Mouse (Mus musculus): ENCODE results near the gene Mllt3.

The Mllt3 gene

DNA sequence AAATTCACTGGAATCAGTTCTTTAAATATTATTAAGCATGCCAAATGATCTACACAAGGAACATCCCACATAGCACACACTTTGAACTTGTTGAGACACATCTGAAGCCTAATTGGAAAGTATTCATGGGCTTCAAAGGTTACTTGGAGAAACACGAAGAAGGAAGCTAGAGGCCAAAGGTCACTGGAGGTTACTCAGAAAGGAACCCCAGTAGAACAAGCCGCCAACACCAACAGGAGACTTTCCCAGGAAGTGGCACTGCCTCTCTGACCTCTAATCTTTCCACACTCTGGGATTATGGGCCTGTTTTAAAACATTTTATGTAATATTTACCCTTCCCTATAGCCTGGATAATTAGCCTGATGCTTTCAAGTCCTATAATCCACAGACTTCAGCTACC is 162.6 kb downstream of the Mllt3 start:
- peak; percentile 50 to 53 for DNase-seq

DNA sequence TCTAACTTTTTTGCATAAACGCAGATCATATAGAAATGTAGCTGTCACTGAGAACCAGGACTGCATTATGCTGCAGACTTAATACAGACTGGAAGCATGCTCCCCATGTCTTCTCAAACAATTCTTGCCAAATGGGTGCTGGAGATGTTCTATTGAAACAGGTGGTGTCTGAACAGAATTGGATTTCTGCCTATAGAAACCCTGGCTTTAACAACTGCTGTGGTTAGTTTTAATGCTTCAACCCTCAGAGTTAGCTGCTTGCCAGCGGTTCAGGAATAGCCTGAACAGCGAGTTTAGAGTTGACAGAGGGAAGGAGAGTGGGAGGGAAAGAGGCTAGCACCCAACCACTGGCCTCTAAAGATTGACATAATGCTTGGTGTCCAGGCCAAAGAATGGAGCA is 166.6 kb downstream of the Mllt3 start:
- DNase-seq, result no peak

DNA sequence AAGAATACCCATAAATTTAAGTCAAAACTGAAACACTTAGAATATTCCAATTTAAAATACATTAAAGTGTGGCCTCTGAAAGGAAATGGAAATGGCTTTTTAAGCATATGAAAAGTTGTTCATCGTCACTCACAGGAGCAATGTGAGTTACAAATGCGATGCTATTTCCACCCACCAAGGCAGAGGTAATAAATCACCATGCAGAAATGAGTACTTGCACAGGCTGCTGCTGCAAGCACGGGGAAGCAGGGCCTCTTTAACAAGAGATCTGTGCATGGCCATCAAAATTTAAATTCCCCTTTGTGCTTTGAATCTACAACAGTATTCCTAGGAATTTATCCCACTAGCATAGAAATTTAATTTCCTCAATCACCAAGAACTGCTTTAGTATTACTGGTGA is 167.3 kb downstream of the Mllt3 start:
- DNase-seq, result no peak

DNA sequence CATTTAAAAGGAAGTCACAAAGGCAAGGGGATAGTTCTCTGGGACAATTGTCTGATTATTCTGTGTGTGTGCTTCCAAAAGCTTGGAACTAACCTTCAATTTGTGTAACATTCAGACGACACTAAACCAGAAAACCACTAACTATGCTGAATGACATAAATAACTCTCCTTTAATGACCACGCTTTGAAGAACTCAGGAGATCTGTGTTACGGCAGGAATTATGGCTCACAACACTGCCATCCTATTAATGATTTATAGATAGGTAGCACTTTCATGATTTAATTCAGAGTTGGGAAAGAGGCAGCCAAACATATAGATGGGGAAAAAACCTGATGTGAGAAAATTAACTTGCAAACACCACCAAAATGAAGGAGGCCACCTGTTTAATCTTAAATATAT is 168.1 kb downstream of the Mllt3 start:
- no peak for DNase-seq

DNA sequence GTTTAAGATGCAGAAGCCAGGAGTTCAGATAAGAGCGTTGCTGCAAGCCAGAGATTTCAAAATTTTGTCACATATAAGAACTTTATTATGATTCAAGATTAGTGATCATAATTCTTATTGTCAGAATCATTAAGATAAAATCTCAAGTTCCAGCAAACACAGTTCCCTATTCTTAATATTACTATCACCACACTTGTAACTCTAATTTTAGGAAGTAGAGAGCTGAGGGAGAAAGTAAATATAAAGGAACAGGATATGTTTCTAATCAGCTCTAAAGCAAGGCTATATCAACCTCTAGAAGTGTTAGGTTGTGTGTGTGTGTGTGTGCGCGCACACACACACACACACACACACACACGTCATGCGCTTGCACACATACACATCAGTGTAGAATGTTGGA is 170.0 kb downstream of the Mllt3 start:
- DNase-seq, result no peak

DNA sequence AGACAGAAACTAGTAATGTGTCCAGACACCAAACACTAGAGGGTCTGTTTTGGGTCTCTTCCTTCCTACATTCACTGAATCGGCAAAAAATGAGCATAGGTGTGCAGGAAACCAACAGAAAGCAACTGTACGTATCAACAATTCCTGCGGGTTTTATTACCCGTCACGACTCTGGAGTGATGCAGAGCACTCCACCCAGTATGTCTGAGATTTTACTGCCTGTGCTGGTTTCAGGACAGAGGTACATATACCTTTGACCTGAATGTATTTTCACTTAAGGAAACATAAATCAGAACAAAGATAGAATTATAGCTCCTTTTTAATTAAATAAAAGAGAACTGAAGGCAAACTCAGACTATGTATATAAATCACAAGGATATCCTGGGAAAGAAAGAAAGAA is 172.4 kb downstream of the Mllt3 start:
- no peak for DNase-seq

DNA sequence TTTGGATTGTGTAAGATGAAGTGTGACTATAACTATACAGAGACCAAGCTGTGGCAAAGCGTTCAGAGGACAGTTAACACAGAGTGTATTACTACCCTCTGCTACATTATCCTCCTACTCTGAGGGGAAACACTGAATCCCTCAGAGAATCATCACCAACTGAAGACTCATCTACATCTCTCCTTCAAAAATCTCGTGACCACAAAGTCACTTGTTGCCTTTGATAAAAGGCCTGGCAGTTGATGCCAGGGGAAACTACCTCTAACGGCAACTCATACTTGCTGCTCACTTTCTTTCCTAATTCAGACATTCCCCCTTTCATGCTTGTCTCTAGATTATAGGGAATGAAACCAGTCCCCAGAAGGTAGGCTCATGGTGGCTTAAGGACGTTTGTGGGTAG is 174.0 kb downstream of the Mllt3 start:
- DNase-seq, result no peak

DNA sequence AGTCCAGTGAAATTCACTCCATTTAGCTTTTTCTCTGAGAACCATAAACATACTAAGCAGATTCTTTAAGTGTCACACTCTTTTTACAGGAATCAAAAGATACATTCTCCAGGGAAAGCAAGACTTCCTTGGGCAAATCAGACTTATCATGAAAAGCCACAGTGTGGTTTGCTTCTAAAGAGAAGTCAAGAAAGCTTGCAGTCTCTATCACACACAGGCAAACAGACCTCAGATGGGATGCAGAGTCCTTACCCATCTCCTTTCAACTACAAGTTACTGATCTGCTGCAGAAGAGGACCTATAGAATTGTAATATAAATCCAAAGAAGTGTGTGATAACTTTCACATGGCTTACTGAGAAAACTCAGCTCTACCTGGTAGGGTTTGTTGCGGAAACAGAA is 175.2 kb downstream of the Mllt3 start:
- no peak for DNase-seq

DNA sequence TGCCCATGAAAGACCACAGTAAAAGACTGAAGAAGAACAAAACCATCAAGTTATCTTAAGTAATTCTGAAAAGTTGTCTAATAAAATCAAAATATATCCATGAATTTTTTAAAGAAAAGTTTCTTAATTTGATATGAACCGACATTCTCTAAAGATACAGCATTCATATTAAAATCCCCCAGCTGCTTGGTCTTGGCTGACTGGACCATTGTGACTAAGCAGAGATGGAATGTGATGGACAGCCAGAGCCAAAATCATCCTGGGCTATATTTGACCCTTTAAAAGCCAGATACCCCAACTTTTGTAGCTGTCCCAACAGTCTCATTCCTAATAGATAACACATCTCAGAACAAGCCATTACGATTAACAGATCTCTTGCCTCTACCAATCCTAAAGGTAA is 180.7 kb downstream of the Mllt3 start:
- DNase-seq, result no peak

DNA sequence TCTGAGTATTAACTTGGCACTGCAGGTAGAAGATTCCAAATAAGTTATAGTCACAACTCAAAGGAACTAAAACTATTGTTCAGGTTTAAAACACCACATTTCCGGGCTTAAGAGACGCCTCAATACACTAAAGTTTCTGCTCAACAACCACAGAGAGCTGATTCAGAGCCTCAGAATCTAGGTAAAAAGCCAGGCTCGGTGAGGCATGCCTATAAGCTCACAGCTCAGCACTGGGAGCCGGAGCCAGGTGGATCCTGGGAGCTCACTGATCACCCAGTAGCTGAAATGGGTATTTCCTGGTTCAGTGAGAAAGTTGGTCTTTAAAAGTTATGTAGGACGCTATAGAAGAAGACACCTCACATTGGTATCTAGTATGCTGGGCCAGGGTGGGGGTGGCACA is 183.1 kb downstream of the Mllt3 start:
- DNase-seq, result no peak

DNA sequence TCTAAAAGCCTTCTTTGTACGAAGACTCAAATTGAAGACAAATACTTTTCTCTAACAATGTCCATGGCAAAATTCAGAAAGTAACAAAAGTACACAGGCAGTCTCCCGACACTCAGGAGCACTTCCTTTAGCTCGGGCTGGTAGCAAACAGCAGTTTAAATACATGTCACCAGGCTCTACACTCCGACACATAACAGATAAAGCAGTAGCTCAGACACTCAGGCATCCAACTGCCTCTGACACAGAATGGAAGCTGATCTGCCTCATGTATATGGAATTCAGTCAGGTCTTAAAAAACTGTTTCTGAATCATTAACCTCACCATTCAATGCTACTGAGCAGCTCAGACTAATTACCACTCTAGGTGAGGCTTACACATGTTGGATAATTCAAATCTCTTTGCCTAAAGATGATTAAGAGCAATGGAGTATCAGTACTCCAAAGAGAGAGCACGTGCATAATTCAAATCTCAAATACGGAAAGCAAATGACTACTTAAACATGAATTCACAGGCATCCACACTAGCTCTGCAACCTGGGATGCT is 188.4 kb downstream of the Mllt3 start:
- DNase-seq, result no peak

DNA sequence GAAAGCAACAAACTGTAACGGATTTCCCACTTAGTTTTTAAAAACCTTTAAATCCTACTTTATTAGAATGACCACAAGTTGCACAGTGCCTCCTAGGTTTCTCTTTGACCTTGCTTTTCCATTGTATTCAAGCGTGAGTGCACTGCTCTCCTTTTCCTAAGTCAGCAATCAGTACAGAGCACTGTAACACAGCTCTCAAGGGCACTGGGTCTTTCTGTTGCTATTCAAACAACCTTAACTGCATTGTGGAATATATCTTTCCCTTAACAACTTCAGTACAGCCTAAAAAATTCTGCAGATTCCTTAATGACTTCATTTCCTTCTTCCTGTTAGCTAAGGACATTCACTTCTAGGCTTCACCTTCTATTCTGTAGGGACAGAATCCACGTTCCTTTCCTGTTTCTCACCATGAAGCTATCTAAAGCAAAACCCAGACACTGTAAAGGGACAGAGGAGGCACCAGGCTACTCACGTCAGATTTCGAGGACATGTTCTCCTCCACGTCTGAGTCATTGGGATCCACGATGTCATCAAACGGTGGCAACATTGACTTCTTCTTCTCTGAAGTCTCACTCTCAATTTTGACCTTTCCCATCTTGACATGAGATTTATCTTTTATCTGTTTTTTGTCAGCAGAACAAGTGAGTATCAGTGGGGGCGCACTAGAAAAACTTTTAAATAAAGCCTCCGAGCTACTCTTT is 192.8 kb downstream of the Mllt3 start:
- no peak for DNase-seq

DNA sequence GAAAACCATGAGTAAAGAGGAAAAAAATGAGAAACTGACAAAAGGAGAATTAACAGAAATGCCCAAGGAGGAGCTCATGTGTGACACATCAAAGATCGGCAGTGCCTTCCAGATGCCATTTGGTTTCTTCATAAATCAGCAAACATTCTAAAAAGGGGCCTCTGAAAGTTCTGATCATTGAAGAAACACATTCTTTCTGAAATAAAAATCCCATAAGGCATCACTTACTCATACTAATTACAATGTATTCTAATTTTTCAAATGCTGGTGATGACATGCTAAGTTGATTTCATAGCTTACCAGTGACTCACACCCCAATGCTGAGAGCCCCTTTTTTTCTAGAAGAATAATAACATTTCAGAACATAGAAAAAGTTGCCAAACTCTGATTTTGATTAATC is 194.4 kb downstream of the Mllt3 start:
- DNase-seq, result no peak

DNA sequence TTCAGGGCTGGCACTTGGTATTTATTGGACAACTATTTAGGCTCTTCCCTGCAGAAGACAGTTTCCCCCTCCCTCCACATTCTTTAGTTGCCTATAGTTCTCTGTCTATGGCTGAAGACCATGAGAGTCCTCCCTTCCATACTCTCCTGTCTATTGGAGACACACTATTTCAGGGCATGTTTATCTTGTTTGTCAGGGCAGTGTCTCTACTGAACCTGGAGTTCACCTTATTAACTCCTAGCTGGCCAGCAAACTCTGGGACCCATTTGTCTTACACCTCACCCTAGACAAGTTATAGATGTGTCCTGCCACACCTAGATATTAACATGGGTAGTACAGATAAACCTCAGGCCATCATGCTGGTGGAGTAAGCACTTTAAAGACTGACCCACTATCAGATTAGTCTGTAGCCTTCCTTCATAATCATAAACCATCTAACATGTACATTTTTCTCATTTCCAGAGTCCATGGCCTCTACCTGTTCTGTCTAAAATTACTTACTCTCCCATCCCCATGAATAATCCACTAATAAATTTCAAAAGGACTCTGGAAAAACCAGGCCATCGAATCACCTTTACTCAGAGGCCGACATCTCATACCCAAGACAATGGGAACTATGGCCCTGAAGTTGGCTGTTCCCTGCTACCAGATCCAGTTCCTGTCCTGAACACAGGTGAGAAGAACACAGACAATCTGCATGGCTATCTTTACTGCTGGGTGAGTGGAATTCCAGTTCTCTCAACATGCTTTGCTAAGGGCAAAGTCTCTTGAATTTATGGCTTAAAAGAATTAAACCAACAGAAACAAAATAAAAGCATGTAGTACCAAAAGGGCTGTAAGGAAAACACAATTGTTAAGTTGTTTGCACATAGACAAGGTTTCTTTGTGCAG is 195.4 kb downstream of the Mllt3 start:
- DNase-seq, result no peak

DNA sequence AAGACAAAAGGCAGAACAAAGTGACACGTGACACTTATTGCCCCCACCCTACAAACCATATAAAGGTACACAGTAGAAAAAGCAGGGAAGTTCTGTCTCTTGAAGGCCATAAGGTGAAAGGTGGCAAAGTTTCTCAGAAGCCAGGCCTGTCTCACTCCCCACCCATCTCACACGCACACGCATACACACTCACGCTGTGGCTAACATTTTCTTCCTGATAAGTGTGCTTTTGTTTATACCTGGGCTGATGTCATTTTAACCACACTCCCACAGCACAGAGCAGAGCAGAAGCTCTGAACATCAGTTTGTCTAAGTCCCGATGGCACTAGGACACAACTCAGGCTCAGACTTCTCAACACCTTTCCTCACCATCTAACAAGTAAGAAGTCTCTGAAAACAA is 196.9 kb downstream of the Mllt3 start:
- no peak for DNase-seq

DNA sequence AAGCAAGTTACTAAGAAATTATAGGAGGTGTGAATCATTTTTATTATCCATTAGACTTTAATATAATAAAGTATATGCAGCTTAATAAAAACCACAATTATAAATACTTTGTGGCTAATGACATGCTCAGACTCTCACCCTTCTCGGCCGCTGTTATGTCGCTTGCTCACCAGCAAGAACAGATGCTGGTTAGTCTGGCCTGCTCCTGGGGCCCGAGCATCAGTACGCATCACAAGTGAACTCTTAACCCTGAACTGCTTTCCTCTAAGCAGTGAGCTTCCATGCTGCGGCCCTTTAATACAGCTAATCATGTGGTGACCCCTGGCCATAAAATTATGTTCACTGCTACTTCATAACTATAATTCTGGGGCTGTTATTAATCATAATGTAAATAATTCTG is 198.0 kb downstream of the Mllt3 start:
- DNase-seq, result no peak

DNA sequence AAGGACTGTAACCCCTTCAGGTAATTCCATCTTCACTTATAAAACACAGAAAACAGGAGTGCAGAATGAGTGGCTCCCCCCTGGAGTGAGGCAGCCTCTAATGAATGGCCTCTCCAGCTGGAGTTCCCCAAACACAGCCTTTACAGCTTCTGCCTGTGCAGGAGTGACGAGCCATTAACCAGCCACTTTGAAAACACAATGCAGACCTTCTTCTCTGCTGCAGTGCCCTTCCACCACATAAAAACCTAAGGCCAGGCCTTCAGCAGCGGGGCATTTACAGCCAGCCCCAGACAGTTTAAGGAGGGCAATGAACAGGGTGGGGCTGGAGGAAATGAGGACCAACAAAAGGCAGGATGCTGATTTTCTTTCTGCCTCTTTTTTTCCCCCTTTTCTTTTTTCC is 198.9 kb downstream of the Mllt3 start:
- DNase-seq, result no peak

DNA sequence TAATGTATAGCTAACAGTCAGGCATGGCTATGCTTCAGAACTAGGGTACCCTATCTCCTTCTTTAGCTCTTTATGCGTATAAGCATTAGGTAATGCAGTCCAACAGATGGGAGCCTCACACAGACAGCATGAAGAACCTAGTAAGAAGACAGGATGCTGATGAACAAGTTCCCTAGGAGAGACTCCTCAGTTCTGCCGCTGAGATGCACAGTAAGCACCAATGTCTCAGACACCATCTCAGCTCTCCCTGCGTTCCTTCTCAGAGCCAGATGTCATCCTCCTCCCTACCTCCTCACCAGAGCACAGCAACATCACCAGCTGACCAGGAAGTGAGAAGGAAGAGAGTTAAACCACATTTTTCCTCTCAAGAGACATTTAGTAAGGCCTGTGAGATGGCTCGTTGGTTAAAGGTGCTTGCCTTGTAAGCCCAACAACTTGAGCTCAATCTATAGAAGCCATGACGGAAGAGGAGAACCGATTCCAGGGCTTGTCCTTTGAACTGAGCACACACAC is 202.3 kb downstream of the Mllt3 start:
- DNase-seq, result no peak

DNA sequence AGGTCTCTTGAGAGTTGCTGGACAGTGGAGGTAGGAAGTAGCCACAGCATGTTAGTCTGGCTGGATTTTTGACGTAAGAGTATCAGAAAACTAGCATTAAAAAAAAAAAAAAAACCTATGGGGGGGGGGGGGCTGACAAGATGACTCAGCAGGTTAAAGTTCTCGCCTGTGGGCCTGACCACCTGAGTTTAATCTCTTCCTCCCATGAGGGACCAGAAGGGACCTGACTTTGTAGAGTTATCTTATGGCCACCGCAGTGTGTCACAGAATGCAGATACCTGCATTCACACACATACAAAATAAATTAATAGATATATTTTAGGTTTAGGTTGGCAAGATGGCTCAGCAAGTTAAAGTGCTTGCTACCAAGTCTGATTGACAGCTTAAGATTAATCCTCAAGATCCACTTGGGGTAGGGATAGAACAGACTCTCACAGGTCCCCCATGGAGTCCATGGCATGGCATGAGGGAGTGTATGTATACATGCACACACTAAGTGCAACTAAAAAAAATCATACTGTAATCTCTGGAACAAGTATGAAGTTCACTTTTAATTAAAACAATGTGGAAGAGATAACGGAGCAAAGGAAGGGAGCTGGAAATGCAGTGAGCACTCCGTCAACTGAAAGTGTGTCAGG is 203.6 kb downstream of the Mllt3 start:
- DNase-seq, result no peak

DNA sequence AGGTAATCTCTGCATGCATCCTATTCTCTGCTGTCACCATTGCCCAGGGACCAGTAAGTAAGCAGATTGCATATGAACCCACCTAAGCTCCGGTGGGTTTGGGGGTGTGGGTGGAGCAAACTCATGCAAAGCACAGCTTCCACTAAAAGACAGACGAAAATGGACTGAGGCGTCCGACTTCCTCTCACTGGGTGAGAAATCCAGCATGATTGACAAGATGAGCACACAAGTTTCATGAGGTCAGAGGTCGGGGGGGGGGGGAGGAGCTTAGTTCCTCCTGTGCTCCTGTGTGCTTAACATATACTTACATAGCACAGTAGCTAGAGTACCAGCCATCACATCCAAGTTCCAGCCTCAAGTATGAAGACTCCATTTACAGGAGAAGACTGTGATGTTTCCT is 206.8 kb downstream of the Mllt3 start:
- no peak for DNase-seq

DNA sequence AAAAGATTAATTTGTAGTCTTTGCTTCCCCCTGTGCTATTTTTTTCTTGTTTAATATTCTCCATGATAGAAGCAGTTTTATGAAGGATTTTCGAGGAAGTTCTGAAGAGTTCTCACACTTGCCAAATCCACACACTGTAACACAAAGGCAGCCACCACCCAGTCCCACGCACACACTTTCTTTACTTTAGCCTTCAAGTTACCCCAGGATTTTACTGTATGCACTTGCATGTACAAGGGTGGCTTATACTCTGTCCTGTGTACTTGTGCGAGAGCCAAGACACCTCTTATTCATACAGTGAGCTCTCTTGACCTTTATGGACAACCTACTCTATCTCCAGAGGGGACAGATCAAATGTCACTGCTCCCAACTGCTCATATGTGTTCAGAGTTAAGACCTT is 209.5 kb downstream of the Mllt3 start:
- DNase-seq, result no peak

DNA sequence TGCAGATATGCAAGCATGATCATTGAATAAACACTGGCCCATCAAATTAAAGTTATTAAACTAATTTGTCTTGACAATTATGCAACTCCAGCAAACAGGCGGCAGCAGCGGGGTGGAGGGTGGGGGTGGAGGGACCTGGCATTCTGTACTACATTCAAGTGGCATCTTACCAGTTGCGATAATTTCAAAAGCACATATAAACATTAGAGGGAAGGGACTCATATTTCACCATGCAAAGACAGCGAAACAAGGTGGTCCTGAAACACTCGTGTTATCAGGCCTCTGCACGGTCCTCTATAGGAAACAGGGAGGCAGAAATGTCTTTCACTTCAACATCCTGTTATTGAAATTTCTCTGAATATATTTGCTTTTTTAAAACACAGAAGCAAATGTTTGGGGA is 210.0 kb downstream of the Mllt3 start:
- no peak for DNase-seq

DNA sequence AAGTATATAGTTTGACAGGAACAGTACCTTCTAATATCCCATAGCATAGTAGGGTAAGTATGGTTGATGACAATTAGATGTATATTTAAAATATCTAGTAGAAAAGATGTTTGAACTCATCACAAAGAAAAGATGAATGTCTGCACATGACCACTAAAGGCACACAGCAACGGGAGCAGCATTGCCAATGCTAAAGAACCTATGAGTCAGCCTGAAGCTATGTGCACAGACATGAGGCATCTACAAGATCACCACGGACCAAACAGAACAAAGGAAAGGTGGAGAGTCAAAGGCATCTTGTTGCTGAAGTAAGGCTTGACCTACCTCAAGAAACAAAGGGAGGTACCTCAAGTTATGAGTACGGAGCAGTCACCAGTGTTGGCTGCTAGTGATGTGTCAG is 212.3 kb downstream of the Mllt3 start:
- no peak for DNase-seq

DNA sequence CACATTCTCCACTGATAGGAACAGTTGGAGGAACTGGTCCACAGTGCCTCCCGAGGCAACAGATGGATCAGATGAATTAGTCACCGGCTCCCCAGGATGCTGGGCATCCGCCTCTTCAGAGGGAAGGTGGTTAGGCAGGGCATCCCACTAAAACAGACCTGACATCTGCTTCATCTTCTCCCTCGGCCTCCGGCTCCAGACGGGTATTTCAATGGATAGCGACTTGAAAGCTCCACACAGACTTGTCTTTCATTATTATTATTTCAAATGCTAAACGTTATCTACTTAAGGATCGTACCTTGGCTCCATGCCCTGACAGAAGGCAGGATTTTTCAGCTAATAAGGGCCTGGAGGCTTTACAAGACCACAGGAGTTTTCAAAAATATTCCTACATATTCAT is 214.0 kb downstream of the Mllt3 start:
- no peak for DNase-seq
